Mouse (Mus musculus): ENCODE data around the gene Dnah11. TPM values are rescaled to one million over a fixed set of nuclear protein-coding genes. Genes with fewer than 3 reads are reported as not detected.

The Dnah11 gene
- total RNA-seq (2012; rRNA removed) (0.72 and 0.77 TPM in 2 replicates), polyA plus RNA-seq (2012; ENCODE audit: insufficient read depth in 1 of 2, insufficient read length in 2 of 2, low read depth in 1 of 2, low replicate concordance in 2 of 2, missing spikeins in 1 of 2) (under 1 TPM in 1 of 2 experiments, not detected in 1; 0.11 TPM)

- H3K9ac ChIP-seq (ENCODE audit: control insufficient read depth, low read depth, low read length, poor library complexity, severe bottlenecking), result no peak within 1 kb of the TSS
These were observed at the start of gene Dnah11 for GRCm38 (mm10) chr12:118198386-118199093. Gene Dnah11 (minus strand): TSS chr12:118199043.

GRCm38 (mm10) chr12:118221182-118221581 lies 22.3 kb upstream of the Dnah11 start:
- no peaks in the 10 kb centered on the region for H3K79me2 ChIP-seq (ENCODE audit: control insufficient read depth, insufficient read depth, low read length, poor library complexity)
- no peaks in the 10 kb centered on the region for H3K9me3 ChIP-seq (replicated peaks; ENCODE audit: insufficient read depth, low read length)
- H3K27me3 ChIP-seq (ENCODE audit: control insufficient read depth in 1 of 2, insufficient read depth in 2 of 2, low read length in 2 of 2), result no peaks in the 10 kb centered on the region
- peak; percentile 66 for DNase-seq (ENCODE audit: low read depth, low spot score)
- peaks cover 2 to 8% of the 10 kb centered on the region in 2 experiments; a peak in 2 of 4 replicates for H3K4me1 ChIP-seq (ENCODE audit: control insufficient read depth in 1 of 2, insufficient read depth in 2 of 2, low read length in 2 of 2)
- H3K9ac ChIP-seq (ENCODE audit: control insufficient read depth, low read depth, low read length, poor library complexity, severe bottlenecking), result no peak overlapping the region
- TF ChIP-seq GATA1 (IDR thresholded peaks at IDR 0.05; ENCODE audit: low read depth, low read length), result 0 out of 2 replicates have a peak, but pooled peaks have one; percentile 14
- no peak for TF ChIP-seq MAFK (IDR thresholded peaks at IDR 0.05; ENCODE audit: borderline replicate concordance, low read depth, low read length)
- TF ChIP-seq HCFC1 (IDR thresholded peaks at IDR 0.05; ENCODE audit: low read depth, low read length), result no peak
- no peak for TF ChIP-seq SMC3 (IDR thresholded peaks at IDR 0.05; ENCODE audit: low read depth, low read length)
- no peak for TF ChIP-seq CHD2 (IDR thresholded peaks at IDR 0.05; ENCODE audit: low read length)
- TF ChIP-seq EP300 (IDR thresholded peaks at IDR 0.05; ENCODE audit: low read depth in 1 of 2, low read length in 2 of 2), result peak; percentile 10 to 38; a peak in 2 of 4 replicates
- H3K36me3 ChIP-seq (ENCODE audit: control insufficient read depth in 1 of 2, insufficient read depth in 2 of 2, low read length in 2 of 2), result peaks cover 0 to 4% of the 10 kb centered on the region in 2 experiments; a peak in 1 of 4 replicates
- no peak overlapping the region for H3K4me3 ChIP-seq (ENCODE audit: control insufficient read depth in 1 of 2, insufficient read depth in 1 of 2, low read depth in 2 of 2, low read length in 2 of 2)
- no peak overlapping the region for H3K27ac ChIP-seq (ENCODE audit: control insufficient read depth, low read depth, low read length)

More at GRCm38 (mm10) chr12:118198386-118199093, at the start of gene Dnah11:
- no peaks in the 10 kb centered on the region for H3K79me2 ChIP-seq (ENCODE audit: control insufficient read depth, insufficient read depth, low read length, poor library complexity)
- DNase-seq (ENCODE audit: low read depth, low spot score), result no peak
- H3K9me3 ChIP-seq (replicated peaks; ENCODE audit: insufficient read depth, low read length), result no peaks in the 10 kb centered on the region
- H3K4me1 ChIP-seq (ENCODE audit: control insufficient read depth in 1 of 2, insufficient read depth in 2 of 2, low read length in 2 of 2), result no peaks in the 10 kb centered on the region
- no peak within 1 kb of the TSS for H3K4me3 ChIP-seq (ENCODE audit: control insufficient read depth in 1 of 2, insufficient read depth in 1 of 2, low read depth in 2 of 2, low read length in 2 of 2)
- TF ChIP-seq CTCF (IDR thresholded peaks at IDR 0.05 in 2 of 3, conservative IDR thresholded peaks at IDR 0.05 in 1 of 3; ENCODE audit: control insufficient read depth in 1 of 3, insufficient read depth in 1 of 3, low read depth in 2 of 3, low read length in 3 of 3, poor library complexity in 1 of 3, severe bottlenecking in 1 of 3) (no peak), MYB (IDR thresholded peaks at IDR 0.05; ENCODE audit: low read depth, low read length) (no peak), MYC (IDR thresholded peaks at IDR 0.05; ENCODE audit: low read depth, low read length) (no peak), ZMIZ1 (IDR thresholded peaks at IDR 0.05; ENCODE audit: low read depth, low read length) (no peak), JUND (IDR thresholded peaks at IDR 0.05; ENCODE audit: low read depth, low read length) (no peak)
- no peak within 1 kb of the TSS for H3K27ac ChIP-seq (ENCODE audit: control insufficient read depth, low read depth, low read length)
- H3K36me3 ChIP-seq (ENCODE audit: control insufficient read depth in 1 of 2, insufficient read depth in 2 of 2, low read length in 2 of 2), result no peaks in the 10 kb centered on the region
- no peaks in the 10 kb centered on the region; a peak in 1 of 4 replicates for H3K27me3 ChIP-seq (ENCODE audit: control insufficient read depth in 1 of 2, insufficient read depth in 2 of 2, low read length in 2 of 2)

GRCm38 (mm10) chr12:118220062-118220461 lies 21.2 kb upstream of the Dnah11 start:
- H3K4me1 ChIP-seq (ENCODE audit: control insufficient read depth in 1 of 2, insufficient read depth in 2 of 2, low read length in 2 of 2), result peaks cover 2 to 8% of the 10 kb centered on the region in 2 experiments; a peak in 2 of 4 replicates
- peaks cover 0 to 4% of the 10 kb centered on the region in 2 experiments; a peak in 1 of 4 replicates for H3K36me3 ChIP-seq (ENCODE audit: control insufficient read depth in 1 of 2, insufficient read depth in 2 of 2, low read length in 2 of 2)
- no peak overlapping the region for H3K4me3 ChIP-seq (ENCODE audit: control insufficient read depth in 1 of 2, insufficient read depth in 1 of 2, low read depth in 2 of 2, low read length in 2 of 2)
- H3K79me2 ChIP-seq (ENCODE audit: control insufficient read depth, insufficient read depth, low read length, poor library complexity), result no peaks in the 10 kb centered on the region
- H3K27me3 ChIP-seq (ENCODE audit: control insufficient read depth in 1 of 2, insufficient read depth in 2 of 2, low read length in 2 of 2), result no peaks in the 10 kb centered on the region
- H3K27ac ChIP-seq (ENCODE audit: control insufficient read depth, low read depth, low read length), result no peak overlapping the region
- DNase-seq (ENCODE audit: low read depth, low spot score), result peak; percentile 50
- H3K9me3 ChIP-seq (replicated peaks; ENCODE audit: insufficient read depth, low read length), result no peaks in the 10 kb centered on the region
- H3K9ac ChIP-seq (ENCODE audit: control insufficient read depth, low read depth, low read length, poor library complexity, severe bottlenecking), result no peak overlapping the region
- TF ChIP-seq MEF2A (IDR thresholded peaks at IDR 0.05; ENCODE audit: extremely low read depth, insufficient replicate concordance, low read depth, low read length, poor library complexity, severe bottlenecking) (no peak), SIN3A (IDR thresholded peaks at IDR 0.05; ENCODE audit: low read length) (0 out of 2 replicates have a peak, but pooled peaks have one; percentile 21), ZMIZ1 (IDR thresholded peaks at IDR 0.05; ENCODE audit: low read depth, low read length) (no peak), ETS1 (IDR thresholded peaks at IDR 0.05; ENCODE audit: low read depth, low read length) (peak; percentile 16; the same call in 1 of the 2 replicates), POLR2AphosphoS5 (IDR thresholded peaks at IDR 0.05; ENCODE audit: borderline replicate concordance, low read depth, low read length) (no peak), GATA1 (IDR thresholded peaks at IDR 0.05; ENCODE audit: low read depth, low read length) (no peak), MYC (IDR thresholded peaks at IDR 0.05; ENCODE audit: low read depth, low read length) (no peak), MAZ (IDR thresholded peaks at IDR 0.05; ENCODE audit: low read depth, low read length) (no peak), MAX (IDR thresholded peaks at IDR 0.05; ENCODE audit: low read length) (no peak), POLR2AphosphoS2 (IDR thresholded peaks at IDR 0.05; ENCODE audit: low read length) (no peak), SMC3 (IDR thresholded peaks at IDR 0.05; ENCODE audit: low read depth, low read length) (no peak), CTCF (IDR thresholded peaks at IDR 0.05 in 2 of 3, conservative IDR thresholded peaks at IDR 0.05 in 1 of 3; ENCODE audit: control insufficient read depth in 1 of 3, insufficient read depth in 1 of 3, low read depth in 2 of 3, low read length in 3 of 3, poor library complexity in 1 of 3, severe bottlenecking in 1 of 3) (no peak), USF2 (IDR thresholded peaks at IDR 0.05; ENCODE audit: borderline replicate concordance in 1 of 2, insufficient read depth in 1 of 2, low read depth in 1 of 2, low read length in 2 of 2) (no peak), MAFK (IDR thresholded peaks at IDR 0.05; ENCODE audit: borderline replicate concordance, low read depth, low read length) (no peak), POLR2A (IDR thresholded peaks at IDR 0.05; ENCODE audit: control insufficient read depth in 1 of 2, insufficient read depth in 1 of 2, low read depth in 1 of 2, low read length in 2 of 2, poor library complexity in 1 of 2) (no peak), TCF12 (IDR thresholded peaks at IDR 0.05; ENCODE audit: low read depth, low read length) (0 out of 2 replicates have a peak, but pooled peaks have one; percentile 15), EP300 (IDR thresholded peaks at IDR 0.05; ENCODE audit: low read depth in 1 of 2, low read length in 2 of 2) (peak in 1 of 2 experiments; percentile 65; a peak in 2 of 4 replicates), JUND (IDR thresholded peaks at IDR 0.05; ENCODE audit: low read depth, low read length) (no peak), HCFC1 (IDR thresholded peaks at IDR 0.05; ENCODE audit: low read depth, low read length) (no peak)
